In the genomic region with DNA sequence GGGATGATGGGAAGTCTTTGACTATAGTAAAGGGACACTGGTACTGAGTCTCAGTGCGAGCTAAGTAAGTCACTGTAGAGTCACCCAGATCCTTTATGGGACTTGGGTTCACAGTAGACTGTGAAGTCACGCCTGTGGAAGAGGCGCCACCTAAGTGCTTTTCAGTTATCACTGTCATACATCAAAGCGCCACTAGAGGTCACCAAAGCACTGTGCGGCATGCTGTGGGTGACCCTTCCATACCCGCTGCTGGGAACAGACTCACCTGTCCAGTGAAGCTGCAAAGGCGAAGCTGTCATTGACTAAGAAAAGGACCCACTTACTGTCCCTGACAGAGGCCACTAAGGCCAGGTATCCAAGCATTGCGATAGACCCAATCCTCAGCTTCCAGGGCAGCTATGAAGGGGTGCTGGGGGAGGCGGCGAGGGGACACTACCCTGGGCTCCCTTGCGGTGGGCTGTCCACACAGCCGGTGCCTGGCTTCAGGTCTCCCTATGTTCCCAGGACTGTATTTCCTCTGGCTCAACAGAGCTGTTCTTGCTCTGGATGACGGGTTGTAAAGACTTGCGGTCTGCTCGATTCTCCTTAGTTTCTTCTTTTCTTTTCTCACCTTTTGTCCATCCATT, we compare ENCODE assay signal across 9 mouse cellular contexts. TPM values are rescaled to one million over a fixed set of nuclear protein-coding genes. Genes with fewer than 3 reads are reported as not detected.
A peak's percentile ranks its signal among the peaks of the same experiment; 100 is the strongest.
DNase-seq lines count a peak whose midpoint lies in the region; ATAC-seq and TF ChIP-seq lines count a peak whose summit lies in the region.
"Had no signal": no experiment of that assay in that cellular context is flagged by ENCODE, and none has a peak within 500 bp of the region (broad histone marks: within the 10 kb centered on the region; RNA-seq: fewer than 3 reads in every experiment).

No protein-coding gene starts in this region.

- peaks cover 25% of the 10 kb centered on the region for H3K27me3 ChIP-seq in E14TG2a.4 (ENCODE audit: insufficient read depth, low read length)
- no peaks in the 10 kb centered on the region for H3K27me3 ChIP-seq in forebrain, embryonic 11.5 days (ENCODE audit: control insufficient read depth, insufficient read depth, low read length)
- peaks cover 2% of the 10 kb centered on the region; the same call in 1 of the 2 replicates for H3K27me3 ChIP-seq in lung, embryonic 15.5 days
- H3K27me3 ChIP-seq in thymus, adult 2 months (ENCODE audit: control insufficient read depth, insufficient read depth, low read length), result no peaks in the 10 kb centered on the region

- no peak overlapping the region for H3K27ac ChIP-seq in forebrain, embryonic 11.5 days (ENCODE audit: low read depth, low read length)
- H3K27ac ChIP-seq in lung, embryonic 15.5 days, result no peak overlapping the region
- H3K27ac ChIP-seq in thymus, adult 2 months (ENCODE audit: control insufficient read depth, insufficient read depth, low read length), result no peak overlapping the region

- WGBS in forebrain, embryonic 11.5 days, result 47% methylated on average over 15 of the region's 15 CpGs
- WGBS in lung, embryonic 15.5 days, result 38% methylated on average over 15 of the region's 15 CpGs
- WGBS in thymus, adult 2 months, result 48% methylated on average over 15 of the region's 15 CpGs

- TF ChIP-seq CTCF in E14TG2a.4 (conservative IDR thresholded peaks at IDR 0.05; ENCODE audit: low read length), result peak; percentile 79
- peak; percentile 86; the same call in 1 of the 2 replicates for TF ChIP-seq CTCF in thymus, adult 2 months (IDR thresholded peaks at IDR 0.05; ENCODE audit: borderline replicate concordance, control insufficient read depth, extremely low read depth, insufficient read depth, low read length, poor library complexity)

- no peaks in the 10 kb centered on the region for H3K36me3 ChIP-seq in E14TG2a.4 (ENCODE audit: insufficient read depth, low read length)
- H3K36me3 ChIP-seq in forebrain, embryonic 11.5 days (ENCODE audit: control insufficient read depth, insufficient read depth, low read length), result no peaks in the 10 kb centered on the region
- no peaks in the 10 kb centered on the region for H3K36me3 ChIP-seq in lung, embryonic 15.5 days
- H3K36me3 ChIP-seq in thymus, adult 2 months (ENCODE audit: control insufficient read depth, insufficient read depth, low read length), result no peaks in the 10 kb centered on the region

- TF ChIP-seq POLR2A in thymus, adult 2 months (IDR thresholded peaks at IDR 0.05; ENCODE audit: control insufficient read depth, extremely low read depth, insufficient read depth, low read length, poor library complexity), result no peak

- peak; percentile 61 for DNase-seq in c-Kit-positive CD71-negative TER-119-negative erythroid progenitor cells, embryonic 14.5 days (ENCODE audit: low read depth)
- DNase-seq in forebrain, embryonic 11.5 days (ENCODE audit: low spot score), result peak; percentile 82
- DNase-seq in layer of hippocampus, adult 11-12 months (ENCODE audit: low spot score), result peak; percentile 82
- DNase-seq in ovary, adult 18-20 months (ENCODE audit: low spot score), result peak; percentile 11
- DNase-seq in thymus, adult 2 months, result peak; percentile 76

- no peak overlapping the region for H3K4me2 ChIP-seq in forebrain, embryonic 11.5 days (ENCODE audit: low read depth, low read length, severe bottlenecking)
- no peak overlapping the region for H3K4me2 ChIP-seq in lung, embryonic 15.5 days

- peaks cover 7% of the 10 kb centered on the region for H3K4me1 ChIP-seq in E14TG2a.4 (replicated peaks; ENCODE audit: low read depth, low read length)
- no peaks in the 10 kb centered on the region for H3K4me1 ChIP-seq in forebrain, embryonic 11.5 days (replicated peaks; ENCODE audit: control insufficient read depth, insufficient read depth, low read length)
- no peaks in the 10 kb centered on the region for H3K4me1 ChIP-seq in lung, embryonic 15.5 days
- no peaks in the 10 kb centered on the region for H3K4me1 ChIP-seq in thymus, adult 2 months (replicated peaks; ENCODE audit: control insufficient read depth, insufficient read depth, low read length)

- H3K4me3 ChIP-seq in E14TG2a.4 (replicated peaks; ENCODE audit: low read length), result peak overlapping the region; percentile 45
- H3K4me3 ChIP-seq in forebrain, embryonic 11.5 days (ENCODE audit: low read depth, low read length), result no peak overlapping the region
- H3K4me3 ChIP-seq in lung, embryonic 15.5 days, result no peak overlapping the region
- H3K4me3 ChIP-seq in thymus, adult 2 months (ENCODE audit: control insufficient read depth, insufficient read depth, low read length), result no peak overlapping the region
- H3K4me3 ChIP-seq: erythroblast, embryonic 14.5 days had no signal

- ATAC-seq in forebrain, embryonic 11.5 days (replicated peaks; ENCODE audit: low FRiP score), result peak; percentile 39; the same call in 1 of the 2 replicates
- ATAC-seq in hematopoietic stem cell, adult 5-6 weeks (replicated peaks in 1 of 2; ENCODE audit: insufficient read depth in 1 of 2, low FRiP score in 2 of 2, low TSS enrichment in 1 of 2, low read depth in 1 of 2, poor library complexity in 2 of 2, severe bottlenecking in 2 of 2), result peak; percentile 72 to 80
- ATAC-seq in lung, embryonic 15.5 days (ENCODE audit: borderline replicate concordance, extremely low read depth, low FRiP score, low TSS enrichment), result 0 out of 2 replicates have a peak, but pooled peaks have one; percentile 27

- no peak overlapping the region for H3K9ac ChIP-seq in forebrain, embryonic 11.5 days (ENCODE audit: low read length)
- no peak overlapping the region for H3K9ac ChIP-seq in lung, embryonic 15.5 days

- H3K9me3 ChIP-seq in E14TG2a.4 (ENCODE audit: low read length), result peaks cover 6% of the 10 kb centered on the region
- no peaks in the 10 kb centered on the region; the same call in 1 of the 2 replicates for H3K9me3 ChIP-seq in forebrain, embryonic 11.5 days (ENCODE audit: control insufficient read depth, low read length)
- no peaks in the 10 kb centered on the region for H3K9me3 ChIP-seq in lung, embryonic 15.5 days

RNA-seq across cellular contexts. Expression of a gene that starts 39.5 kb away (rescaled TPM):
- polyA plus RNA-seq in forebrain, embryonic 11.5 days (2014; fragmentation: Nextera tagmentation; extraction: Ambion mirVana), result 0.57 and 0.84 TPM in 2 replicates
- 1.8 and 4.7 TPM in 2 replicates for total RNA-seq in hematopoietic stem cell, adult 5-6 weeks (2017)
- polyA plus RNA-seq in lung, embryonic 15.5 days (2015; fragmentation: Nextera tagmentation; extraction: Ambion mirVana), result 3.6 and 3.9 TPM in 2 replicates
- 1.7 and 2.0 TPM in 2 replicates for polyA plus RNA-seq in thymus, adult 2 months (2012; rRNA removed)

Comparison
In these comparisons a context has a peak if more than half of its experiments do, and no peak if none do; other contexts are left out.
1. DNase-seq: peak in every context shown above with its lines; median percentile 82 in forebrain, embryonic 11.5 days; 82 in layer of hippocampus, adult 11-12 months; 76 in thymus, adult 2 months; 61 in c-Kit-positive CD71-negative TER-119-negative erythroid progenitor cells, embryonic 14.5 days; 11 in ovary, adult 18-20 months.